Mouse (Mus musculus) intestine, embryonic 15.5 days (tissue): ENCODE measurements around the gene Rrp1b. TPM values are rescaled to one million over a fixed set of nuclear protein-coding genes. Genes with fewer than 3 reads are reported as not detected.

Experiments
- ATAC-seq: fragments of 200-750 bp; cut with Nextera tagmentation; 2 replicates; pipeline ENCODE4 v1.8.0; 2017; ENCODE audit warnings: moderate TSS enrichment, moderate library complexity
- H3K27ac ChIP-seq: fragments of 300-500 bp; sonication (generic); 2 replicates; pipeline ENCODE4 v1.5.1; 2015; ENCODE audit warnings: mild to moderate bottlenecking, inconsistent platforms
- H3K27me3 ChIP-seq: fragments of 300-500 bp; sonication (generic); replicated peaks from 2 replicates; pipeline ENCODE4 v1.6.1; 2015; ENCODE audit warnings: inconsistent platforms
- H3K36me3 ChIP-seq: fragments of 300-500 bp; sonication (generic); 2 replicates; pipeline ENCODE4 v1.6.1; 2015; ENCODE audit warnings: inconsistent platforms
- H3K4me1 ChIP-seq: fragments of 300-500 bp; sonication (generic); replicated peaks from 2 replicates; pipeline ENCODE4 v1.6.1; 2015; ENCODE audit warnings: inconsistent platforms
- H3K4me2 ChIP-seq: fragments of 300-500 bp; sonication (generic); replicated peaks from 2 replicates; pipeline ENCODE4 v1.6.1; 2015; ENCODE audit warnings: mild to moderate bottlenecking, inconsistent platforms
- H3K4me3 ChIP-seq: fragments of 300-500 bp; sonication (generic); replicated peaks from 2 replicates; pipeline ENCODE4 v1.5.1; 2015; ENCODE audit warnings: inconsistent platforms
- H3K9ac ChIP-seq: fragments of 300-500 bp; sonication (generic); 2 replicates; pipeline ENCODE4 v1.6.1; 2015; ENCODE audit warnings: inconsistent platforms
- H3K9me3 ChIP-seq: fragments of 300-500 bp; sonication (generic); 2 replicates; pipeline ENCODE4 v1.6.1; 2016; ENCODE audit warnings: inconsistent platforms
- WGBS: fragments of 180-500 bp; shearing (Covaris S2); methylation state at CpG from one replicate; pipeline ENCODE4 v1.1.7; 2015; 5-methylcytosine and 5-hydroxymethylcytosine counted together
- polyA plus RNA-seq: library from polyadenylated mRNA; unstranded; fragments of >200 nt; fragmentation: Nextera tagmentation; extraction: Ambion mirVana; gene quantifications from 2 replicates; pipeline ENCODE4 v1.2.1, GENCODE M21; 2015

Rrp1b gene
- polyA plus RNA-seq, 1 experiment from 2014 or later, result 56.6 TPM

DNA sequence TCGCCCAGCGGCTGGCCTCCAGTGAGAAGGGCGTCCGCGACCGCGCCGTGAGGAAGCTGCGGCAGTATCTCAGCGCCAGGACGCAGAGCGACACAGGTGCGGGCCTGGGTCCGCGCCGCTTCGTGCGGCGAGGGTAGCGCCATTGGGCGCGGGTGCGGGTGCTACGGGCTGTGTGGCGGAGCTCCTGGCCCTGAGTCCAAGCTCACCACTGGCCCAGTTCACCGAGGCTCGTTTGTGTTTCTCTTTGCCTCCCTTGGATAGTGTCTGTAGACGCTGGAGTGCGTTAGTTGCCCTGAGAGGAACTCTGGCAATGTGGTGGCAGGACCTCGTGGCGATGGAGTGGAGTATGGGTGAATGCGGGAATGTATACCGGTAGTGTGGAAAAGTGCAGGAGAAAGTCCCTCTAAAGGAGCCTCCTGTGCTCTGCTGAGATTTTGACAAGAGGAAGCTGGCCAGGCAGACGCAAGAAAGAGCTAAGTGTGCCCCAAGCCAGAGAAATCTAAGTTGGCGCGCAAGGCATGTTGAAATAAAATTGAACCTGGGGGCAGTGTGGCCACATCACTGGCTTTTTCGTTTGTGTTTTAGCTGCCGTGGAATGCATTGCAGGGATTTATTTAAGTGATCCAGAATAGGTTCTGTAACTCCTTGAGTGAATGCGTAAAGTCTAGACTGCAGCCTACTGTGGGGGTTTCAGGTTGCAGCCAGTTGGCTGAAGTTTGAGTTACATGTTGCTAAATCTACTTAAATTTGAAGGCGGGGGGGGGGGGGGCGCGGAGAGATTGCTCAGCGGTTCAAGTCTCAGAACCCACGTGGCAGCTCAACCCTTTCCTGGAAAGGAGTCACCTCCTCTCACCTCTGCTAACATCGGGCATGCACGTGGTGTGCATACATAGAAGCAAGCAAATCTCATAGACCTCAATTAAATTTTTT, 874 bp downstream of the Rrp1b start:
- peak overlapping the region; percentile 98 for H3K4me3 ChIP-seq
- no peaks in the 10 kb centered on the region for H3K27me3 ChIP-seq
- no peaks in the 10 kb centered on the region for H3K36me3 ChIP-seq
- peak overlapping the region; percentile 82 for H3K27ac ChIP-seq
- no peaks in the 10 kb centered on the region for H3K9me3 ChIP-seq
- peak; percentile 67 for ATAC-seq
- H3K4me2 ChIP-seq, result peak overlapping the region; percentile 94
- peaks cover 18% of the 10 kb centered on the region for H3K4me1 ChIP-seq
- peak overlapping the region; percentile 84 for H3K9ac ChIP-seq
- WGBS, result under 1% methylated on average over 46 of the region's 46 CpGs

DNA sequence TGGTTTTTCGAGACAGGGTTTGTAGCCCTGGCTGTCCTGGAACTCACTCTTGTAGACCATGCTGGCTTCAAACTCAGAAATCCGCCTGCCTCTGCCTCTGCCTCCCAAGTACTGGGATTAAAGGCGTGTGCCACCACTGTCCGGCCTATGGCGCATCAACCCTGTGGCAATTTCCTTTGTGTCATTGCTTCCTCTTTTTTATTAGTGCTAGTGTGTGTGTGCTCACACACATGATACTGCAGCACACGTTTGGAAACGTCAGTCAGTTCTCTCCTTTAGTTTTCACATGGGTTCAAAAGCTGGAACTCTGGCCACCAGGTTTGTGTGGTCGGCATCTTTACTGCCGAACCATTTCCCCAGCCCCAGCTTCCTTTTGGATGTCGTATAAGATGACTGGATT, 4.4 kb downstream of the Rrp1b start:
- no peak for ATAC-seq
- H3K4me3 ChIP-seq, result no peak overlapping the region
- 80% methylated on average over 10 of the region's 10 CpGs for WGBS

DNA sequence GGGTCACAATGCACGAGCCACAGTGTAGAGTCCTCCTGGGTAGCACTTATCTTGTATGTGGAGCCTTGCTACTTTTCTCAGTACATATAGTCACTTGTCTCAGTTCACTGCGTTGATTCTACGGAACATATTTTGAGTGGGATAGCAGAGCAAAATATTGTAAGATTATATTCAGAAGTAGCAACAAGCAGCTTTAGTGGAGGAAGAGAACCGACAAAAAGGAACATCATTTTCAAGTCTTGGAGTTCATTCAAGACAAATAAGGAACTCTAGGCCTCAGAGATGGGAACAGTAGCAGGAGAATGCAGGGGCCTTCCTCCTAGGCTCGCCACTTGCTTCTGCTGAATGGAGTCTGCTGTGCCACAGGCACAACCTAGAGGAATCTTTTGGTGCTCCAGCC, 10.6 kb downstream of the Rrp1b start:
- WGBS, result 89% methylated on average over 5 of the region's 5 CpGs
- no peak overlapping the region for H3K27ac ChIP-seq
- no peak overlapping the region for H3K4me2 ChIP-seq
- peaks cover 16% of the 10 kb centered on the region for H3K36me3 ChIP-seq
- no peaks in the 10 kb centered on the region for H3K9me3 ChIP-seq
- H3K9ac ChIP-seq, result no peak overlapping the region
- H3K27me3 ChIP-seq, result no peaks in the 10 kb centered on the region
- H3K4me3 ChIP-seq, result no peak overlapping the region
- no peak for ATAC-seq
- H3K4me1 ChIP-seq, result no peaks in the 10 kb centered on the region

More for the DNA sequence above, 4.4 kb downstream of the Rrp1b start:
- Histone ChIP-seq H3K4me2 (no peak overlapping the region), H3K36me3 (no peaks in the 10 kb centered on the region), H3K9me3 (no peaks in the 10 kb centered on the region), H3K27me3 (no peaks in the 10 kb centered on the region), H3K4me1 (peaks cover 18% of the 10 kb centered on the region), H3K9ac (no peak overlapping the region), H3K27ac (no peak overlapping the region)

GRCm38 (mm10) chr17:32048351-32048750, 12.5 kb downstream of the Rrp1b start:
- Histone ChIP-seq H3K4me2 (no peak overlapping the region), H3K9me3 (no peaks in the 10 kb centered on the region), H3K9ac (no peak overlapping the region), H3K27me3 (no peaks in the 10 kb centered on the region), H3K27ac (no peak overlapping the region), H3K4me3 (no peak overlapping the region), H3K36me3 (peaks cover 27% of the 10 kb centered on the region), H3K4me1 (no peaks in the 10 kb centered on the region)
- no peak for ATAC-seq
- WGBS, result 66% methylated on average over 5 of the region's 5 CpGs

GRCm38 (mm10) chr17:32049914-32050313, 14.0 kb downstream of the Rrp1b start:
- Histone ChIP-seq H3K4me2 (no peak overlapping the region), H3K27me3 (no peaks in the 10 kb centered on the region), H3K36me3 (peaks cover 32% of the 10 kb centered on the region), H3K4me1 (no peaks in the 10 kb centered on the region), H3K9me3 (no peaks in the 10 kb centered on the region), H3K4me3 (no peak overlapping the region), H3K27ac (no peak overlapping the region), H3K9ac (no peak overlapping the region)
- ATAC-seq, result no peak
- 79% methylated on average over 4 of the region's 4 CpGs for WGBS

DNA sequence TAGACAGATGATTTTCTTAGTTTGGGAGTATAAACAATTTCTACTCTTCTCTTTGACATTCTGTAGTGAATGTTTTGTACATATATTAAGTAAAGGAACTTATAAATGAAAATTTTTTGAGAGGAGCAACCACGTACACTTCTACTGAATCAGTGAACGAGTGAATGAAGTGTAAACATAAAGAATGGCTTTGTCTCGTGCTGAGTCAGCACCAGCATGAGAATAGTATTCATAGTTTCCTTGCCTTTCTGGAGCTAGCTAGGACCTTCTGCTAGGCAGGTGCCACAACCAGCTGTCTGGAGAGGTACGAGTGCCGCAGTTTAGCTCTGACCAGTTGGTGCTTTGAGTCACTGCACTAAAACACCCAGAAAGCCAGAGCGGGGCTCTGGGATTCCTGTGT, 14.7 kb downstream of the Rrp1b start:
- no peak overlapping the region for H3K4me3 ChIP-seq
- H3K27me3 ChIP-seq, result no peaks in the 10 kb centered on the region
- ATAC-seq, result no peak
- no peak overlapping the region for H3K4me2 ChIP-seq
- no peaks in the 10 kb centered on the region for H3K9me3 ChIP-seq
- no peak overlapping the region for H3K27ac ChIP-seq
- no peaks in the 10 kb centered on the region for H3K4me1 ChIP-seq
- no peak overlapping the region for H3K9ac ChIP-seq
- H3K36me3 ChIP-seq, result peaks cover 33% of the 10 kb centered on the region
- 87% methylated on average over 6 of the region's 6 CpGs for WGBS

GRCm38 (mm10) chr17:32052237-32053080, 16.6 kb downstream of the Rrp1b start:
- Histone ChIP-seq H3K9ac (no peak overlapping the region), H3K4me3 (no peak overlapping the region), H3K27ac (no peak overlapping the region), H3K4me1 (no peaks in the 10 kb centered on the region), H3K36me3 (peaks cover 52% of the 10 kb centered on the region), H3K27me3 (no peaks in the 10 kb centered on the region), H3K9me3 (no peaks in the 10 kb centered on the region), H3K4me2 (no peak overlapping the region)
- no peak for ATAC-seq
- WGBS, result 75% methylated on average over 5 of the region's 5 CpGs

DNA sequence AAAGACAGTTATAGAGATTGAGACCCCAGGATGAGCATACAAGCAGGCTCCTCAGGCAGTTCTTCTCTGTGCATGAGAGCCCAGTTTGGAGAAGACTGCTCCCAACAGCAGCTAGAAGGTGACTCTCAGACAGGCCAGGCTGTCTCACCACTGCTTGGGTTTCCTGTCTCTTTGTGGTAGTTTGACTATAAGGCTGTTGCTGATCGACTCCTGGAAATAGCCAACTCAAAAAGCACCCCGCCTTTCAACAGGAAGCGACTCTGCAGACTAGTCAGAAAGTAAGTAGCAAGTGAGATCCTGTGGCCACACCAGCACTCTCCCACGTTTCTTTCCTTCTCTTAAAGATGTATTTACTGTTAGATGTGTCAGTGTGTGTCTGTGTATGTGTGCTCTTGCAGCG, 17.8 kb downstream of the Rrp1b start:
- Histone ChIP-seq H3K4me2 (no peak overlapping the region), H3K9ac (no peak overlapping the region), H3K4me1 (no peaks in the 10 kb centered on the region), H3K36me3 (peaks cover 52% of the 10 kb centered on the region), H3K4me3 (no peak overlapping the region), H3K9me3 (no peaks in the 10 kb centered on the region), H3K27me3 (no peaks in the 10 kb centered on the region), H3K27ac (no peak overlapping the region)
- WGBS, result 85% methylated on average over 5 of the region's 5 CpGs
- ATAC-seq, result no peak

GRCm38 (mm10) chr17:32057843-32058242, 21.9 kb downstream of the Rrp1b start:
- ATAC-seq, result no peak
- no peaks in the 10 kb centered on the region for H3K27me3 ChIP-seq
- H3K4me1 ChIP-seq, result no peaks in the 10 kb centered on the region
- H3K4me2 ChIP-seq, result no peak overlapping the region
- H3K9me3 ChIP-seq, result no peaks in the 10 kb centered on the region
- peaks cover 53% of the 10 kb centered on the region for H3K36me3 ChIP-seq
- no peak overlapping the region for H3K9ac ChIP-seq
- H3K4me3 ChIP-seq, result no peak overlapping the region
- 97% methylated on average over 2 of the region's 2 CpGs for WGBS
- H3K27ac ChIP-seq, result no peak overlapping the region

- Histone ChIP-seq H3K4me2 (no peak overlapping the region), H3K4me3 (no peak overlapping the region), H3K27me3 (no peaks in the 10 kb centered on the region), H3K9ac (no peak overlapping the region), H3K27ac (no peak overlapping the region), H3K9me3 (no peaks in the 10 kb centered on the region), H3K4me1 (no peaks in the 10 kb centered on the region), H3K36me3 (peaks cover 47% of the 10 kb centered on the region)
- WGBS, result 93% methylated on average over 2 of the region's 2 CpGs
- ATAC-seq, result no peak
These were observed 23.2 kb downstream of the Rrp1b start for GRCm38 (mm10) chr17:32059084-32059483.

DNA sequence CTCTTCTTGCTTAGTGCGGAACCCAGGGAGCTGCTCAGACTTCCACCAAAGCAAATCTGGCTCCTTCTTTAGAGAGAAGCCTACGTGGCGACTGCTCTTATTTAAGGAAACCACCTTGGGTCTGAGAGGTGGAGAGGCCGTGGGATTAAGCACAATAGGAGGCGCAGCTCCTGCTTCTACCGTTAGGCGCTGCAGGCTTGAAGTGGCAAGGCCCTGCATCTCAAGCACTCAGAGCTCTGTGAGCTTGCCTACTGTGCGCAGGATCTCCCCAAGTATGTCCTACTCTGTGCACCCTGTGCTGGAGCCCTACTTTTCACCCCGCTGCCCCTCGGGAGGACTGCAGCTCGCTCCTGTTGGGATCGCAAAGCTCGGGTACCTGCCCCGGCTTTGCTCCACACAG, 25.3 kb downstream of the Rrp1b start:
- Histone ChIP-seq H3K9ac (no peak overlapping the region), H3K4me3 (no peak overlapping the region), H3K27me3 (no peaks in the 10 kb centered on the region), H3K36me3 (peaks cover 40% of the 10 kb centered on the region), H3K27ac (no peak overlapping the region), H3K4me1 (no peaks in the 10 kb centered on the region), H3K9me3 (no peaks in the 10 kb centered on the region), H3K4me2 (no peak overlapping the region)
- WGBS, result 95% methylated on average over 14 of the region's 14 CpGs
- ATAC-seq, result no peak

DNA sequence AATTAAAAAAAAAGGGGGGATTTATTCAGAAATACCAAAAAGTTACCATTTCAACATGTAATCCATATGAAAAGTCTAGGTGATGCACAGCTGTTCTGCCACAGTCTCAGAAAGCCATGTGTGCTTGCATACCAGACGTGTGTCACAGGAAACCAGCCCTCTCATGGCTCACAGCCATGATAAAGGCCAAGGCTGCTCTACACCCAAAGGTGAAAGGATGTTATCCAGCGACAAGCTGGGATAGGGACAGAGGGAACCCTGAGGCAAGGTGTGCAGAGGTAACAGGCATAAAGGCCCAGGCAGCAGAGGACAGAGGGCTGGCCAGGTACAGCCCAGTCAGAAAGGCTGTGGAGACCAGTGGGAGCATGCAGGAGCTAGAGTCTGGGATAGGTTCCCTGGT, 27.8 kb downstream of the Rrp1b start:
- Histone ChIP-seq H3K27me3 (no peaks in the 10 kb centered on the region), H3K4me1 (no peaks in the 10 kb centered on the region), H3K9ac (no peak overlapping the region), H3K4me3 (no peak overlapping the region), H3K9me3 (no peaks in the 10 kb centered on the region), H3K27ac (no peak overlapping the region), H3K36me3 (peaks cover 20% of the 10 kb centered on the region), H3K4me2 (no peak overlapping the region)
- no peak for ATAC-seq
- 70% methylated on average over 2 of the region's 2 CpGs for WGBS
